Mouse (Mus musculus) stomach, postnatal 0 days (tissue): Measurements from ENCODE around the gene Uqcc3. TPM values are rescaled to one million over a fixed set of nuclear protein-coding genes. Genes with fewer than 3 reads are reported as not detected.

Source experiments
- ATAC-seq: fragments of 200-750 bp; cut with Nextera tagmentation; 2 replicates; pipeline ENCODE4 v1.8.0; 2017; ENCODE audit not compliant: low FRiP score, low TSS enrichment
- DNase-seq: peaks from one replicate; pipeline ENCODE4 v3.0.0-alpha.2; 2016; ENCODE audit warnings: low spot score
- H3K27ac ChIP-seq: fragments of 300-500 bp; sonication (generic); replicated peaks from 2 replicates; pipeline ENCODE4 v1.5.1; 2014; ENCODE audit warnings: mild to moderate bottlenecking, control low read depth
- H3K27me3 ChIP-seq: fragments of 300-500 bp; sonication (generic); 2 replicates; pipeline ENCODE4 v1.6.1; 2014; ENCODE audit warnings: low read length; ENCODE audit not compliant: control insufficient read depth, insufficient read depth
- H3K36me3 ChIP-seq: fragments of 300-500 bp; sonication (generic); 2 replicates; pipeline ENCODE4 v1.6.1; 2014; ENCODE audit warnings: low read length, mixed read lengths; ENCODE audit not compliant: control insufficient read depth, insufficient read depth
- H3K4me1 ChIP-seq: fragments of 300-500 bp; sonication (generic); replicated peaks from 2 replicates; pipeline ENCODE4 v1.6.1; 2014; ENCODE audit warnings: antibody characterized with exemption; ENCODE audit not compliant: control insufficient read depth, insufficient read depth
- H3K4me2 ChIP-seq: fragments of 300-500 bp; sonication (generic); replicated peaks from 2 replicates; pipeline ENCODE4 v1.6.1; 2014; ENCODE audit warnings: low read depth, mild to moderate bottlenecking, control low read depth, moderate library complexity
- H3K4me3 ChIP-seq: fragments of 300-500 bp; sonication (generic); 2 replicates; pipeline ENCODE4 v1.5.1; 2014; ENCODE audit warnings: low read depth, low read length, control low read depth
- H3K9ac ChIP-seq: fragments of 300-500 bp; sonication (generic); 2 replicates; pipeline ENCODE4 v1.6.1; 2014; ENCODE audit warnings: mild to moderate bottlenecking, low read length, control low read depth, mixed read lengths
- H3K9me3 ChIP-seq: fragments of 300-500 bp; sonication (generic); 2 replicates; pipeline ENCODE4 v1.6.1; 2016; ENCODE audit warnings: low read length; ENCODE audit not compliant: control insufficient read depth
- CTCF ChIP-seq: IDR thresholded peaks from 2 replicates; pipeline ENCODE4 v1.5.1; 2016; ENCODE audit warnings: antibody characterized with exemption, low read depth, mild to moderate bottlenecking, moderate library complexity
- EP300 ChIP-seq: optimal IDR thresholded peaks from 2 replicates; pipeline ENCODE3; 2016; ENCODE audit warnings: antibody characterized with exemption
- WGBS: fragments of 180-500 bp; shearing (Covaris S2); extraction: QIAGEN DNeasy Blood & Tissue Kit; methylation state at CpG from one replicate; pipeline ENCODE4 v1.1.7; 2014; 5-methylcytosine and 5-hydroxymethylcytosine counted together
- polyA plus RNA-seq: library from polyadenylated mRNA; unstranded; fragments of >200 nt; fragmentation: Nextera tagmentation; extraction: Ambion mirVana; gene quantifications from 2 replicates; pipeline ENCODE4 v1.2.1, GENCODE M21; 2015

The Uqcc3 gene
- polyA plus RNA-seq, 1 experiment from 2014 or later, result 85.2 TPM

DNA sequence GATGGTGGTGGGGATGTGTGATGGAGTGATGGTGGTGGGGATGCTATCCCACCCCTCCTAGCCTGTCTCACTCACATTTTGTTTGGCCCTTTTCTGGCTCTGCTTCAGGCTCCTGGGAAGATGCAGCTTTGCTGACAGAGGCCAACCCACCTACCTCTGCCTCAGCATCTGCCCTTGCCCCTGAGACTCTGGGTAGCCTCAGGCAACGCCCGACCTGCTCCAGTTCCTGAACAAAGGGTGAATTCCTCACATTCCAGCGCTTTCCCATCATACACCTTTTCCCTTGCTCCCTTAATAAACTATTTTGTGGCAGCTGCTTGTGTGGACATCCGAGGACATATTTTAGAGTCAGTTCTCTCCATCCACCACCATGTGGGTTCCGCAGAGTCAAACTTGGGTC lies 32.4 kb downstream of the Uqcc3 start:
- ATAC-seq (no peak), DNase-seq (no peak)
- H3K9me3 ChIP-seq, result no peaks in the 10 kb centered on the region
- no peak overlapping the region for H3K9ac ChIP-seq
- no peak overlapping the region for H3K4me3 ChIP-seq
- no peak overlapping the region for H3K27ac ChIP-seq
- peaks cover 13% of the 10 kb centered on the region for H3K36me3 ChIP-seq
- WGBS, result 56% methylated on average over 5 of the region's 5 CpGs
- H3K4me2 ChIP-seq, result no peak overlapping the region
- H3K27me3 ChIP-seq, result no peaks in the 10 kb centered on the region
- H3K4me1 ChIP-seq, result no peaks in the 10 kb centered on the region; the same call in 1 of the 2 replicates
- TF ChIP-seq EP300 (no peak), CTCF (no peak)

DNA sequence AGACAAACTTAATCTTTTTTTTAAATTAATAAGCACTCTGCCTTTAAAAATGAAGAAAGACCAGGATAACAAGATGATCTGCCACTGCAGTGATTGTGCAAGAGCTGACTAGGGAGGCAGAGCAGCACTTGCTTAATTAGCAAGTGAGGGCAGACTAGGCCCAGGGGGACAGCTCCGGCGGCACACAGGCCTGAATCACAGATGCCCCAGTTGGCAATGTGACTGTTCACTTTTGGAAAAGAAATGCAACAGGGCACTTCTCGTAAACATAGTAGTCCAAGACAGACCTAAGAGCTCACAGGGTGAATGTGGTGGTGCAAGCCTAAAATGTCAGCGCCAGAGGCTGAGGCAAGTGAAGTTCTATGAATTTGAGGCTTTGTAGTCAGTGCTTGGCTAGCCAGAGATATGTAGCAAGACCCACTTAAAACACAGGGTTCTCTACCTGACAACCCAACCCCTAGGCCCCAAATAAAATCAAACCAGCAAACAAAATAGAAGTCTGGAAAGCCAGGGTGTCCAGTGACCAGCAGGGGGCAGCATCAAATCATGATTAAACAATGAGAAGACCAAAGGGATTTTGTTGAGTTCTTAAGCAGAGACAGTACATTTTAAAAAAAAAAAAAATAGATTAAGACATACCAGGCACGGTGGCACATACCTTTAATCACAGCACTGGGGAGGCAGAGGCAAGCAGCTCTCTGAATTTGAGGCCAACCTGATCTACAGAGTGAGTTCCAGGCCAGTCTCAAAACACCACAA lies 36.2 kb downstream of the Uqcc3 start:
- Histone ChIP-seq H3K9ac (no peak overlapping the region), H3K9me3 (no peaks in the 10 kb centered on the region), H3K27ac (no peak overlapping the region), H3K36me3 (peaks cover 16% of the 10 kb centered on the region), H3K4me3 (no peak overlapping the region), H3K4me2 (no peak overlapping the region), H3K27me3 (no peaks in the 10 kb centered on the region), H3K4me1 (no peaks in the 10 kb centered on the region)
- 65% methylated on average over 5 of the region's 5 CpGs for WGBS
- TF ChIP-seq EP300 (no peak), CTCF (peak; percentile 85)
- ATAC-seq (no peak), DNase-seq (peak; percentile 75)

DNA sequence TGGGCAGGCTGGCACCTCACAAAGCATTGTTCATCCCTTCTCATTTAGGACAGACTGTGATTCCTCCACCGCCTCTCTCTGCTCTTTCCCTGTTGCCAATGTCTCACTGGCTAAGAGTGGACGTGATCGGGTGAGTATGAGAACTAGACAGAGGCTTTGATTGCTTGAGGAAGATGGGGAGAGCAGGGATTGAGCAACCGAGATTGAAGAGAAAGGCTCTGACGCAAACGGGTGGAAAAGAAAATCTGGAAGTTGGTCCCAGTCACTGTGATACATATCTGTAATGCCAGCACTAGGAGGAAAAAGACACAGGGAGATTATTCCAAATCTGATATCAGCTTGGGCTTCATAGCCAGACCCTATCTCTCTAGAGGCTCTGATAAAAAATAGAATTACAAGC lies 37.8 kb downstream of the Uqcc3 start:
- Histone ChIP-seq H3K4me3 (no peak overlapping the region), H3K9ac (no peak overlapping the region), H3K27me3 (no peaks in the 10 kb centered on the region), H3K4me2 (no peak overlapping the region), H3K27ac (no peak overlapping the region), H3K36me3 (peaks cover 16% of the 10 kb centered on the region), H3K4me1 (no peaks in the 10 kb centered on the region), H3K9me3 (no peaks in the 10 kb centered on the region)
- DNase-seq, result no peak
- 80% methylated on average over 6 of the region's 6 CpGs for WGBS
- no peak for ATAC-seq
- TF ChIP-seq CTCF, result no peak
- no peak for TF ChIP-seq EP300

DNA sequence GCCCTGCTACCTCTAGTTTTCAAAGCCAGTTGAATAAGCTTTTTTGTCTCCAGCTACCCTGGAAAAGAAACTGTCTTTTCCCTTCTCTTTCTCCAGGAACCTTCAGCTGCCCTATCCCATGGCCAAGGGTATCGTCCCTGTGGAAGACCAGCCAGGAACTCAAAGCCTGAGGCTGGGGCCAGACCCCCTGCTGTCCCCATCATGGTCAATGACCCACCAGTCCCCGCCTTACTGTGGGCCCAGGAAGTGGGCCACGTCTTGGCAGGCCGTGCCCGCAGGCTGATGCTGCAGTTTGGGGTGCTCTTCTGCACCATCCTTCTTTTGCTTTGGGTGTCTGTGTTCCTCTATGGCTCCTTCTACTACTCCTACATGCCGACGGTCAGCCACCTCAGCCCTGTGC lies 39.7 kb downstream of the Uqcc3 start:
- H3K27ac ChIP-seq, result no peak overlapping the region
- 0 out of 2 replicates have a peak overlapping the region, but pooled peaks have one; percentile 36 for H3K9ac ChIP-seq
- peak overlapping the region; percentile 52 for H3K4me3 ChIP-seq
- H3K27me3 ChIP-seq, result no peaks in the 10 kb centered on the region
- ATAC-seq, result no peak
- H3K36me3 ChIP-seq, result peaks cover 4% of the 10 kb centered on the region; the same call in 1 of the 2 replicates
- TF ChIP-seq CTCF (no peak), EP300 (no peak)
- 92% methylated on average over 7 of the region's 7 CpGs for WGBS
- no peaks in the 10 kb centered on the region for H3K9me3 ChIP-seq
- DNase-seq, result no peak
- no peaks in the 10 kb centered on the region for H3K4me1 ChIP-seq
- H3K4me2 ChIP-seq, result peak overlapping the region; percentile 71

DNA sequence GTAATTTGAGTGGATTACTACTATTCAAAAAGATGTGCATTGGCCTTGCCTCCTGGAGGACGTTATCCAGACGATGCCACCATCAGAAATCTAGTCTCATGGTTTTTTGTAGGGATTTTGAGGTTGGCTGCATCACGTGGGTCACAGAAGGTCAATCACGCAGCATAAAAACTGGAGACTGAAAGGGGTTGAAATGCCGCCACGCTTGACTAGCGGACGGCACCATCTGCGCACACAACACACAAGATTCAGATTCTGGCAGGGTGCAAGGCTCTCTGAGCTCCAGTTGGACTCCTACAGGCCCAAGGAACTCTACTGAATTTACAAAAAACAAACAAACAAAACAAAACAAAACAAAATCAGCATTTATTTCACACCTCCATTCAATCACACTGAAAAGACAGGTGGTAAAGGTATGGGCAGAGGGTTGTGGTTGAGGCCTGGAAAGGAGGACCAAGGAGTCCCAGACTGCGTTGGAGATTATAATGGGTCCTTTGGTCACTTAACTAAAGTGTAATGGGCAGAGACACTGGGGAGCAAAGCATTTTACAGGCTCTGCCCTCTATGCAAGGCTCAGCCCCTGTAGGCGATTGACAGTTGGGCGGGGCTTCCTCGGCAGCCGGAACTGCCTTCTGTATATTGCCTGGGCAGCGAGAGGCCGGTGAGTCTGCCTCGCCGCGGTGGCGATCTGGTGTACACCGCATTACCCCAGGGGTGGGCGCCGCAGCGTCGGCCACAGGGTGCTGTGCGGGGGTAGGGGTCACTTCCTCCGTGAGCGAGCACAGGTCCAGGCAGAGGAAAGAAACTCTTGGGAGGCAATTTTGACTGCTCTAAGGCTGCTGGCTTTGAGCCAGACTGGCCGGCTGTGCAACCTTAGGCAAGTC lies 40.6 kb downstream of the Uqcc3 start:
- no peaks in the 10 kb centered on the region for H3K27me3 ChIP-seq
- peak overlapping the region; percentile 56 for H3K27ac ChIP-seq
- H3K9me3 ChIP-seq, result no peaks in the 10 kb centered on the region
- peak overlapping the region; percentile 66 for H3K9ac ChIP-seq
- no peaks in the 10 kb centered on the region for H3K4me1 ChIP-seq
- TF ChIP-seq CTCF (peak; percentile 26), EP300 (no peak)
- peaks cover 3% of the 10 kb centered on the region; the same call in 1 of the 2 replicates for H3K36me3 ChIP-seq
- peak overlapping the region; percentile 52 for H3K4me3 ChIP-seq
- ATAC-seq (peak; percentile 78), DNase-seq (peak; percentile 88)
- 27% methylated on average over 29 of the region's 29 CpGs for WGBS
- H3K4me2 ChIP-seq, result peak overlapping the region; percentile 71
